Mouse (Mus musculus): Measurements from ENCODE around the gene Pi16. TPM values are rescaled to one million over a fixed set of nuclear protein-coding genes. Genes with fewer than 3 reads are reported as not detected.

Gene Pi16
- polyA plus RNA-seq, 1 experiment from 2014 or later, result 1.3 TPM

- Histone ChIP-seq H3K4me2 (replicated peaks; ENCODE audit: low read depth) (no peak overlapping the region), H3K9me3 (ENCODE audit: control insufficient read depth, low read length) (no peaks in the 10 kb centered on the region), H3K9ac (ENCODE audit: low read length) (no peak overlapping the region), H3K4me3 (ENCODE audit: low read depth, low read length) (no peak overlapping the region), H3K4me1 (replicated peaks; ENCODE audit: control insufficient read depth, insufficient read depth) (peaks cover 2% of the 10 kb centered on the region; the same call in 1 of the 2 replicates), H3K27ac (replicated peaks) (no peak overlapping the region), H3K27me3 (ENCODE audit: control insufficient read depth, insufficient read depth, low read length) (no peaks in the 10 kb centered on the region), H3K36me3 (ENCODE audit: control insufficient read depth, insufficient read depth, low read length) (peaks cover 11% of the 10 kb centered on the region)
- no peak for TF ChIP-seq EP300 (optimal IDR thresholded peaks at IDR 0.05)
- no peak for TF ChIP-seq CTCF (IDR thresholded peaks at IDR 0.05; ENCODE audit: low read depth)
- 78% methylated on average over 5 of the region's 5 CpGs for WGBS
- DNase-seq (ENCODE audit: low spot score) (no peak), ATAC-seq (ENCODE audit: low FRiP score, low TSS enrichment) (no peak)
These were observed 25.8 kb downstream of the Pi16 start for GRCm38 (mm10) chr17:29343241-29343640.

- WGBS, result 87% methylated on average over 12 of the region's 12 CpGs
- TF ChIP-seq CTCF (IDR thresholded peaks at IDR 0.05; ENCODE audit: low read depth) (no peak), EP300 (optimal IDR thresholded peaks at IDR 0.05) (no peak)
- no peak overlapping the region for H3K4me3 ChIP-seq (ENCODE audit: low read depth, low read length)
- H3K9me3 ChIP-seq (ENCODE audit: control insufficient read depth, low read length), result no peaks in the 10 kb centered on the region
- H3K27me3 ChIP-seq (ENCODE audit: control insufficient read depth, insufficient read depth, low read length), result no peaks in the 10 kb centered on the region
- ATAC-seq (ENCODE audit: low FRiP score, low TSS enrichment) (no peak), DNase-seq (ENCODE audit: low spot score) (no peak)
- no peak overlapping the region for H3K4me2 ChIP-seq (replicated peaks; ENCODE audit: low read depth)
- H3K27ac ChIP-seq (replicated peaks), result no peak overlapping the region
- H3K9ac ChIP-seq (ENCODE audit: low read length), result no peak overlapping the region
- H3K36me3 ChIP-seq (ENCODE audit: control insufficient read depth, insufficient read depth, low read length), result no peaks in the 10 kb centered on the region
- peaks cover 2% of the 10 kb centered on the region; the same call in 1 of the 2 replicates for H3K4me1 ChIP-seq (replicated peaks; ENCODE audit: control insufficient read depth, insufficient read depth)
These were observed 27.8 kb downstream of the Pi16 start for GRCm38 (mm10) chr17:29345272-29345671.

- peak overlapping the region; percentile 93 for H3K4me3 ChIP-seq (ENCODE audit: low read depth, low read length)
- no peaks in the 10 kb centered on the region for H3K36me3 ChIP-seq (ENCODE audit: control insufficient read depth, insufficient read depth, low read length)
- no peak for ATAC-seq (ENCODE audit: low FRiP score, low TSS enrichment)
- H3K27me3 ChIP-seq (ENCODE audit: control insufficient read depth, insufficient read depth, low read length), result no peaks in the 10 kb centered on the region
- TF ChIP-seq CTCF (IDR thresholded peaks at IDR 0.05; ENCODE audit: low read depth) (no peak), EP300 (optimal IDR thresholded peaks at IDR 0.05) (no peak)
- H3K4me1 ChIP-seq (replicated peaks; ENCODE audit: control insufficient read depth, insufficient read depth), result peaks cover 2% of the 10 kb centered on the region; the same call in 1 of the 2 replicates
- peak overlapping the region; percentile 93 for H3K9ac ChIP-seq (ENCODE audit: low read length)
- H3K9me3 ChIP-seq (ENCODE audit: control insufficient read depth, low read length), result no peaks in the 10 kb centered on the region
- H3K4me2 ChIP-seq (replicated peaks; ENCODE audit: low read depth), result peak overlapping the region; percentile 68
- DNase-seq (ENCODE audit: low spot score), result peak; percentile 49
- 5% methylated on average over 11 of the region's 11 CpGs for WGBS
- H3K27ac ChIP-seq (replicated peaks), result peak overlapping the region; percentile 95
These were observed 29.1 kb downstream of the Pi16 start for GRCm38 (mm10) chr17:29346496-29347125.

GRCm38 (mm10) chr17:29347126-29347644 is 29.7 kb downstream of the Pi16 start:
- H3K4me3 ChIP-seq (ENCODE audit: low read depth, low read length), result peak overlapping the region; percentile 93
- DNase-seq (ENCODE audit: low spot score) (no peak), ATAC-seq (ENCODE audit: low FRiP score, low TSS enrichment) (peak; percentile 41)

GRCm38 (mm10) chr17:29347645-29348256 is 30.3 kb downstream of the Pi16 start, which contains the start of gene Mtch1:
Gene Mtch1 (minus strand): TSS chr17:29347934.
- peak; percentile 97 for ATAC-seq (ENCODE audit: low FRiP score, low TSS enrichment)
- TF ChIP-seq CTCF (IDR thresholded peaks at IDR 0.05; ENCODE audit: low read depth), result peak; percentile 14; the same call in 1 of the 2 replicates
- no peak for TF ChIP-seq EP300 (optimal IDR thresholded peaks at IDR 0.05)

More at GRCm38 (mm10) chr17:29347126-29347644, 29.7 kb downstream of the Pi16 start:
- no peak for TF ChIP-seq CTCF (IDR thresholded peaks at IDR 0.05; ENCODE audit: low read depth)
- no peak for TF ChIP-seq EP300 (optimal IDR thresholded peaks at IDR 0.05)
- Histone ChIP-seq H3K27me3 (ENCODE audit: control insufficient read depth, insufficient read depth, low read length) (no peaks in the 10 kb centered on the region), H3K9ac (ENCODE audit: low read length) (peak overlapping the region; percentile 93), H3K36me3 (ENCODE audit: control insufficient read depth, insufficient read depth, low read length) (no peaks in the 10 kb centered on the region), H3K4me1 (replicated peaks; ENCODE audit: control insufficient read depth, insufficient read depth) (no peaks in the 10 kb centered on the region; the same call in 1 of the 2 replicates), H3K4me2 (replicated peaks; ENCODE audit: low read depth) (peak overlapping the region; percentile 68), H3K9me3 (ENCODE audit: control insufficient read depth, low read length) (no peaks in the 10 kb centered on the region), H3K27ac (replicated peaks) (peak overlapping the region; percentile 95)
- under 1% methylated on average over 42 of the region's 45 CpGs for WGBS

More at GRCm38 (mm10) chr17:29347645-29348256, 30.3 kb downstream of the Pi16 start, which contains the start of gene Mtch1:
- 2% methylated on average over 40 of the region's 53 CpGs for WGBS
- no peaks in the 10 kb centered on the region for H3K36me3 ChIP-seq (ENCODE audit: control insufficient read depth, insufficient read depth, low read length)
- H3K27ac ChIP-seq (replicated peaks), result peak within 1 kb of the TSS; percentile 95
- no peaks in the 10 kb centered on the region for H3K27me3 ChIP-seq (ENCODE audit: control insufficient read depth, insufficient read depth, low read length)
- H3K4me1 ChIP-seq (replicated peaks; ENCODE audit: control insufficient read depth, insufficient read depth), result no peaks in the 10 kb centered on the region; the same call in 1 of the 2 replicates
- H3K4me2 ChIP-seq (replicated peaks; ENCODE audit: low read depth), result peak within 1 kb of the TSS; percentile 68
- peak within 1 kb of the TSS; percentile 93 for H3K9ac ChIP-seq (ENCODE audit: low read length)
- DNase-seq (ENCODE audit: low spot score), result peak; percentile 100
- H3K9me3 ChIP-seq (ENCODE audit: control insufficient read depth, low read length), result no peaks in the 10 kb centered on the region
- peak within 1 kb of the TSS; percentile 93 for H3K4me3 ChIP-seq (ENCODE audit: low read depth, low read length)
